Mouse (Mus musculus): ENCODE results near the gene Capn8. TPM values are rescaled to one million over a fixed set of nuclear protein-coding genes. Genes with fewer than 3 reads are reported as not detected.

Capn8 gene
- total and polyA plus RNA-seq, 3 experiments, result not detected

- no peak overlapping the region for H3K4me3 ChIP-seq (ENCODE audit: low read depth, low read length)
- ATAC-seq (ENCODE audit: extremely low read depth, insufficient number of reproducible peaks, low FRiP score, poor library complexity, severe bottlenecking), result no peak
- TF ChIP-seq GATA2 (IDR thresholded peaks at IDR 0.05; ENCODE audit: borderline replicate concordance, low read depth, low read length), result no peak
- no peak for TF ChIP-seq CTCF (IDR thresholded peaks at IDR 0.05; ENCODE audit: low read depth, low read length)
- no peak for TF ChIP-seq GATA1 (IDR thresholded peaks at IDR 0.05; ENCODE audit: borderline replicate concordance, low read length)
- no peak for TF ChIP-seq POLR2AphosphoS5 (IDR thresholded peaks at IDR 0.05; ENCODE audit: insufficient replicate concordance, low read depth, low read length)
- no peak for TF ChIP-seq TAL1 (conservative IDR thresholded peaks at IDR 0.05; ENCODE audit: low read depth, low read length)
- no peaks in the 10 kb centered on the region for H3K36me3 ChIP-seq (replicated peaks)
- H3K4me1 ChIP-seq (ENCODE audit: insufficient read depth, low read depth, low read length), result no peaks in the 10 kb centered on the region
- no peaks in the 10 kb centered on the region for H3K27me3 ChIP-seq (ENCODE audit: insufficient read depth, low read length)
- DNase-seq (ENCODE audit: low spot score), result no peak
- H3K9me3 ChIP-seq (replicated peaks), result peaks cover 44% of the 10 kb centered on the region
These were observed 2.8 kb upstream of the Capn8 start for GRCm38 (mm10) chr1:182561945-182562514.

- ATAC-seq (ENCODE audit: extremely low read depth, insufficient number of reproducible peaks, low FRiP score, poor library complexity, severe bottlenecking) (no peak), DNase-seq (ENCODE audit: low spot score) (no peak)
- Histone ChIP-seq H3K9me3 (replicated peaks) (peaks cover 47% of the 10 kb centered on the region), H3K4me3 (ENCODE audit: low read depth, low read length) (no peak overlapping the region), H3K4me1 (ENCODE audit: insufficient read depth, low read depth, low read length) (no peaks in the 10 kb centered on the region), H3K27me3 (ENCODE audit: insufficient read depth, low read length) (no peaks in the 10 kb centered on the region), H3K36me3 (replicated peaks) (no peaks in the 10 kb centered on the region)
- TF ChIP-seq CTCF (IDR thresholded peaks at IDR 0.05; ENCODE audit: low read depth, low read length), result no peak
- TF ChIP-seq TAL1 (conservative IDR thresholded peaks at IDR 0.05; ENCODE audit: low read depth, low read length), result no peak
- no peak for TF ChIP-seq GATA1 (IDR thresholded peaks at IDR 0.05; ENCODE audit: borderline replicate concordance, low read length)
- TF ChIP-seq GATA2 (IDR thresholded peaks at IDR 0.05; ENCODE audit: borderline replicate concordance, low read depth, low read length), result no peak
- TF ChIP-seq POLR2AphosphoS5 (IDR thresholded peaks at IDR 0.05; ENCODE audit: insufficient replicate concordance, low read depth, low read length), result no peak
These were observed 2.0 kb upstream of the Capn8 start for GRCm38 (mm10) chr1:182562576-182563370.

GRCm38 (mm10) chr1:182565351-182565835 lies 586 bp downstream of the Capn8 start:
- peaks cover 46% of the 10 kb centered on the region for H3K9me3 ChIP-seq (replicated peaks)
- H3K4me3 ChIP-seq (ENCODE audit: low read depth, low read length), result no peak overlapping the region
- no peak for ATAC-seq (ENCODE audit: extremely low read depth, insufficient number of reproducible peaks, low FRiP score, poor library complexity, severe bottlenecking)
- DNase-seq (ENCODE audit: low spot score), result no peak
- TF ChIP-seq POLR2AphosphoS5 (IDR thresholded peaks at IDR 0.05; ENCODE audit: insufficient replicate concordance, low read depth, low read length) (no peak), CTCF (IDR thresholded peaks at IDR 0.05; ENCODE audit: low read depth, low read length) (no peak), GATA2 (IDR thresholded peaks at IDR 0.05; ENCODE audit: borderline replicate concordance, low read depth, low read length) (no peak), TAL1 (conservative IDR thresholded peaks at IDR 0.05; ENCODE audit: low read depth, low read length) (no peak), GATA1 (IDR thresholded peaks at IDR 0.05; ENCODE audit: borderline replicate concordance, low read length) (no peak)
- no peaks in the 10 kb centered on the region for H3K4me1 ChIP-seq (ENCODE audit: insufficient read depth, low read depth, low read length)
- no peaks in the 10 kb centered on the region for H3K36me3 ChIP-seq (replicated peaks)
- no peaks in the 10 kb centered on the region for H3K27me3 ChIP-seq (ENCODE audit: insufficient read depth, low read length)

- no peak for DNase-seq (ENCODE audit: low spot score)
- Histone ChIP-seq H3K36me3 (replicated peaks) (no peaks in the 10 kb centered on the region), H3K27me3 (ENCODE audit: insufficient read depth, low read length) (no peaks in the 10 kb centered on the region), H3K9me3 (replicated peaks) (peaks cover 30% of the 10 kb centered on the region), H3K4me3 (ENCODE audit: low read depth, low read length) (no peak overlapping the region), H3K4me1 (ENCODE audit: insufficient read depth, low read depth, low read length) (no peaks in the 10 kb centered on the region)
- no peak for ATAC-seq (ENCODE audit: extremely low read depth, insufficient number of reproducible peaks, low FRiP score, poor library complexity, severe bottlenecking)
- TF ChIP-seq TAL1 (conservative IDR thresholded peaks at IDR 0.05; ENCODE audit: low read depth, low read length) (no peak), GATA2 (IDR thresholded peaks at IDR 0.05; ENCODE audit: borderline replicate concordance, low read depth, low read length) (no peak), CTCF (IDR thresholded peaks at IDR 0.05; ENCODE audit: low read depth, low read length) (no peak), POLR2AphosphoS5 (IDR thresholded peaks at IDR 0.05; ENCODE audit: insufficient replicate concordance, low read depth, low read length) (no peak), GATA1 (IDR thresholded peaks at IDR 0.05; ENCODE audit: borderline replicate concordance, low read length) (no peak)
These were observed 6.3 kb downstream of the Capn8 start for GRCm38 (mm10) chr1:182571148-182571547.

- ATAC-seq (ENCODE audit: extremely low read depth, insufficient number of reproducible peaks, low FRiP score, poor library complexity, severe bottlenecking), result no peak
- no peaks in the 10 kb centered on the region for H3K27me3 ChIP-seq (ENCODE audit: insufficient read depth, low read length)
- H3K4me1 ChIP-seq (ENCODE audit: insufficient read depth, low read depth, low read length), result no peaks in the 10 kb centered on the region
- no peaks in the 10 kb centered on the region for H3K36me3 ChIP-seq (replicated peaks)
- peaks cover 36% of the 10 kb centered on the region for H3K9me3 ChIP-seq (replicated peaks)
- TF ChIP-seq GATA1 (IDR thresholded peaks at IDR 0.05; ENCODE audit: borderline replicate concordance, low read length), result no peak
- no peak for DNase-seq (ENCODE audit: low spot score)
- H3K4me3 ChIP-seq (ENCODE audit: low read depth, low read length), result no peak overlapping the region
These were observed 7.2 kb downstream of the Capn8 start for GRCm38 (mm10) chr1:182571973-182572372.

GRCm38 (mm10) chr1:182573856-182574665 lies 9.3 kb downstream of the Capn8 start:
- TF ChIP-seq POLR2AphosphoS5 (IDR thresholded peaks at IDR 0.05; ENCODE audit: insufficient replicate concordance, low read depth, low read length) (no peak), CTCF (IDR thresholded peaks at IDR 0.05; ENCODE audit: low read depth, low read length) (no peak), GATA1 (IDR thresholded peaks at IDR 0.05; ENCODE audit: borderline replicate concordance, low read length) (no peak), GATA2 (IDR thresholded peaks at IDR 0.05; ENCODE audit: borderline replicate concordance, low read depth, low read length) (no peak), TAL1 (conservative IDR thresholded peaks at IDR 0.05; ENCODE audit: low read depth, low read length) (no peak)
- ATAC-seq (ENCODE audit: extremely low read depth, insufficient number of reproducible peaks, low FRiP score, poor library complexity, severe bottlenecking) (no peak), DNase-seq (ENCODE audit: low spot score) (no peak)
- Histone ChIP-seq H3K36me3 (replicated peaks) (no peaks in the 10 kb centered on the region), H3K27me3 (ENCODE audit: insufficient read depth, low read length) (no peaks in the 10 kb centered on the region), H3K9me3 (replicated peaks) (peaks cover 39% of the 10 kb centered on the region), H3K4me3 (ENCODE audit: low read depth, low read length) (no peak overlapping the region), H3K4me1 (ENCODE audit: insufficient read depth, low read depth, low read length) (no peaks in the 10 kb centered on the region)
